Mouse (Mus musculus) CD4-positive helper T cell, adult 2 months (primary cell): Measurements from ENCODE around the gene Ndufa3.
A peak's percentile ranks its signal among the peaks of the same experiment; 100 is the strongest.

Experiments used
- DNase-seq: peaks from one replicate; pipeline ENCODE4 v3.0.0-alpha.2; 2012; ENCODE audit warnings: low read depth, missing footprints, low spot score

The Ndufa3 gene

GRCm38 (mm10) chr7:3609082-3609481 is 8.1 kb upstream of the Ndufa3 start:
- DNase-seq = no peak

DNA sequence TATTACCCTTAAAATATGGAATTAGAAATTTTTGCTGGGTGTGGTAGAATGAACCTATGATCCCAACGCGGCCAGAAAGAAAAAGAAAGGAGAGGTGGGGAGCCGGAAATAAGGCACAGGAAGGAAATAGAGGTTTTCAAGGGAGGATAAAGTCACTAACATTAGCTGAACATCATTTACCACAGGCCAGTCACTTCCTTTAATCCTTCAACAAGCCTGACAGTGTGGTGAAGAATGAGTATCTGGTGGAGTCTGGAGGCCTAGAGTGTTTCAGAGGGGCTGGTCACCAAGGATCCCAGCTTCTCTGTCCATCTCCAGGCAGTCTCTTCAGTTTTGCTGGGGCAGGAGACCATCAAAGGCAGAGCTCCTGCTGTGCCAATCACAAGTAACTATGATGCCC is 6.7 kb upstream of the Ndufa3 start:
- no peak for DNase-seq

DNA sequence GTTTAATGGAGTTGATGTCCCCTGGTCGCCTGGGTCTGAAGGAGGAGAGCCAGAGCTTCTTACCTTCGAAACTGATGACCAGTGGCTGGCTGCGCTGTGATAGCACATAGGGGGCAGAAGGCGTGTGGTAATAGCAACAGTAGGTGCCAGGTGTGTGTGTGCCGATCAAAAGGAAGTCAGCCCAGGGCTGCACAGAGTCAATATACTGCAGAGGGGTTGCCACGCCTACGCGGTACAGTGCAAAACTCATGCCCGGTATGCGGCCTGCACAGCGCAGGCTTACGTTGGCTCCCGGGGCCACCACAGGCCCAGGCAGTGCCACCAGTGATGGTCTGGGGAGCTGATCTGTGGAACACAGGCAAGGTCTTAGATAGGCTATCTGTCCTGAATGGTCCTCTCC is 6.2 kb upstream of the Ndufa3 start:
- DNase-seq = no peak

DNA sequence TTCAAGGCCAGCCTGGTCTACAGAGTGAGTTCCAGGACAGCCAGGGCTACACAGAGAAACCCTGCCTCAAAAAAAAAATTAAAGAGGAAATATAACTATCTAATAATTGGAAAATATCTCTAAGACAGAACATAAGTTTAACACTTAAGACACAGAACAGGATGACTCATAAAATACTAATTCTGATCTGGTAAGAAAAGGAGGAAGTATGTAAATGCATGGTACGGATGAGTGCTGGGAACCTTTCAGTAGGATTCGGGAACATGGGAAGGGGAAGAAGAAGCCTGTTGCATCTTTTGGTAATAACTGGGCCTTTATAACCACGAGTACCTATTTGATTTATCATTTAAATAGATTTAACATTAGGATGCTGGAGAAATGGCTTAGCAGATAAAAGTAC is 3.2 kb upstream of the Ndufa3 start:
- DNase-seq = no peak

GRCm38 (mm10) chr7:3616057-3616388 is 1.1 kb upstream of the Ndufa3 start, which contains the start of gene Oscar:
Gene Oscar, minus strand, starts transcription at chr7:3616157.
- no peak for DNase-seq

GRCm38 (mm10) chr7:3616389-3617241 is 558 bp upstream of the Ndufa3 start:
- DNase-seq = no peak

DNA sequence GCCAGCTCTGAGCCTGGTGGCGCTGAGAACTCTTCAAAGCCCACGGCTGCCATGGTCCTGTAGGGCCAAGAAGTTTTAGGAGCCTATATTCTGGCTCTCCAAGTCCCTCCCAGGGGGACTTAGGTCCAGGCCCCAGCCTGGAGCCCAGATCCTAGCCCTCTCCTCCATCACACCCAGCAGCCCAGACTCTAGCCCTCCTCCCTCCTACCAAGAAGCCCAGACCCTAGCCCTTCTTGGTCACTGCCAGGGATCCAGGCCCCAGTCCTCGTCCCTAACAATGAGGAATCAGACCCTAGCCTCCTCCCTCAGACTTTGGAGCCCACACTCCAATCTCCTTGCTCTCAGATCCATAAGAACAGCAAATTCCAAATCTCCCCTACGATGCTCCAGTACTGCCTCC is 11.9 kb downstream of the Ndufa3 start:
- DNase-seq = no peak

DNA sequence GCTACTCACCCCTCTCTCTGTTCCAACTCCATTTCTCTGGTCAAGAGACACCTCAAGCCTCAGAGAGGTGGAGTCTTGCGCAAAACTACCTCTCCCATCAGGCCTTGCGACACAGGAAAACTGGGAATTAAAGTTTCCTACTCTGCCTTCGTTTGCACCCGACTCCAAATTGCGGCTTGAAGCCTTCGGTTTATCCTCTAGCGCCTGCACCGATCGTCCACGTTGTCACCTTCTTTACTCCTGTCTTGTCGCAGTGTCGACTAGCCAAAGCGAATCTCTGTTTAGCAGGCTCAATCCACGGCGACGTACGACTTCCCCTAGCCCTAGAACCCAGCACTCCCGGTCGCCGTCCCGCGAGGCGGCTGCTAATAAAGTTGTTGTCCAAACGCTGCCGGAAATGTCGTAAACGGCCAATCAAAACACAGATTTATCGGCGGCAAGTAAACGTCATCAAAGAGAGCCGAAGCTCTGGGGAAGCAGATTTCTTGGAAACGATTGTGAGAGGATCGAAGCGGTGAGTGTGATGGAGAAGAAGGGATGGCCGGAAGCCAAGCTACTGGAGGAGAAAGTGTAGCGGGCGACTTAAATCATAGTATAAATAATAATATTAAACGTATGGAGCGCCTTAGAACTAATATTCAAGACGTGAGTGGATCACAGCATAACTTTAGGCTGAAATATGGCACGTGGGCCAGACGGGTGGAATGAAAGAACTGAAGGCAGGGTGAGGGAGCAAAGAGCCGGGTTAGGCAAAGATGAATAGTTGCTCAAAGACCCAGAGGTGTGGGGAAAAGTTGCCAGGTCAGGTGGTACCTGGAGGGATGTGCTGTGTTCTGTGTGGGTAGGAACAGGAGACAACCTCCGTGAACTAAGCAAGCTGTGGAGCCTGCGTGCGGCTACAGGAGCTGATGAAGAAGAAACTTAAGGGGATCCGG is 12.6 kb downstream of the Ndufa3 start, which contains the start of the genes Tfpt and Prpf31:
Gene Tfpt (minus strand): TSS at position 387 of the 935 bp plus-strand sequence.
Gene Prpf31 (plus strand): TSS at position 443 of the 935 bp plus-strand sequence.
- DNase-seq = peak; percentile 94

DNA sequence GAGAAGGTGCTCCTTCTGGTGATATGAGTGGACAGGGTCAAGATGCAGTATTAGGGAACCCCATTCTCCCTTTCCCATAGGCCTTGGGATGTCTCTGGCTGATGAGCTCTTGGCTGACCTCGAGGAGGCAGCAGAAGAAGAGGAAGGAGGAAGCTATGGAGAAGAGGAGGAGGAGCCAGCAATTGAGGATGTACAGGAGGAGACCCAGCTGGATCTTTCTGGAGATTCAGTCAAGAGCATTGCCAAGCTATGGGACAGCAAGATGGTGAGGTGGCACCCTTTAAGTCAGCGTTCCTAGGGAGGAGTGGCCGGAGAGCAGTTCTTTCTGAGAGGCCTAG is 13.3 kb downstream of the Ndufa3 start:
- DNase-seq = no peak

- DNase-seq = no peak
Observed at GRCm38 (mm10) chr7:3643412-3643811, 26.2 kb downstream of the Ndufa3 start.

GRCm38 (mm10) chr7:3643843-3644242 is 26.7 kb downstream of the Ndufa3 start:
- no peak for DNase-seq

DNA sequence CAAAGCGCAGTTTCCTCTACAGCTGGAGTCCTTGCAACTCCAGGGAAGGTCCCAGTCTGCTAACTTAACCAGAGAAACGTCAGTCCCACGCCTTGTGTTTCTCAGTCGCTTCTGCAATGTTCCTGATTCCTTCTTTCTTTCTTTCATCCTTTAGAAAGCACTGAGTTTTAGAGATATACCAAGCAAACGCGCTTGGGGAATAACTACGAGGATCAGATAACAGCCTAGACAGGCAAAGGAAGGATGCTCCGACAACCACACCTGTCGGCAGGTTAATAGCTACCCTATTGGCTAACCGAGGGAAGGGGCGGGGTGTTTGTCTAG is 27.1 kb downstream of the Ndufa3 start:
- no peak for DNase-seq

DNA sequence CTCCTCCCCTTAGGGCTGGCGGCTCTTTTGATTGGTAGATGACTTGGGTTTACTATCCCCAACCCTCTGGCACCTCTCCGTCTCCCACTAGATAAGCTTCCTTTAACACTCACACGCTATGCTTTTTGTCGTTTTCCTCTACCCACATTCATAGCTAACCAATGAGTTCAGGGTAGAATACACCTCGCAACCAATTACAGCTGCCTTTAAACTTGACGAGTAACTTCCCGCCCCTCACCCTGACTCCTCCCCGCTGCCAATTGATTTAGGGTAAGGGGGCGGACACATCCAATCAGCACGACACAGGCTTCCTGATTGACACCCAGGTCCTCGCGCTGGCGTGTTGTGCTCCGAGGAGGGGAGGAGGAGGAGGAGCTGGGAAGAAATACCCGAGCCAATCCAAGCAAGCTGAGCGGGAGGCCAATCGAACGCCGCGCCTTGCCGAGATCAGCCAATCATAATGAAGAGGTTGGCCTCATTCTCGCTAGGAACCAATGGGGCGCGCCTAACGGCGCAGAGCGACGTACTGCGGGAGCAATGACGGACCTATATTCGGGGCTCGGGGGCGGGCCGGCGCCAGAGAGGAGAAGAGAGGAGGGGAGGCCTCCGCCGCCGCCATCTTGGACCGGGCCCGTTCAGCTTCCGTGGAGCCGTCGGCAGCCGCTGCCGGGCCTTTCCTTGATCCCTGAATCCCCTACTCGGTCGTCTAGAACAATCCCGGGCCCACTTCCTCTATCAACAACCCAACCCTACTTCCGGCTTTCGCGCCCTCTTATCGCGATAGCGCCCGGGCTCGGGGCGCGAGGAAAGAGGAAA is 27.7 kb downstream of the Ndufa3 start, which contains the start of gene Cnot3:
Gene Cnot3 (plus strand): TSS at position 597 of the 816 bp plus-strand sequence.
- peak; percentile 100 for DNase-seq

DNA sequence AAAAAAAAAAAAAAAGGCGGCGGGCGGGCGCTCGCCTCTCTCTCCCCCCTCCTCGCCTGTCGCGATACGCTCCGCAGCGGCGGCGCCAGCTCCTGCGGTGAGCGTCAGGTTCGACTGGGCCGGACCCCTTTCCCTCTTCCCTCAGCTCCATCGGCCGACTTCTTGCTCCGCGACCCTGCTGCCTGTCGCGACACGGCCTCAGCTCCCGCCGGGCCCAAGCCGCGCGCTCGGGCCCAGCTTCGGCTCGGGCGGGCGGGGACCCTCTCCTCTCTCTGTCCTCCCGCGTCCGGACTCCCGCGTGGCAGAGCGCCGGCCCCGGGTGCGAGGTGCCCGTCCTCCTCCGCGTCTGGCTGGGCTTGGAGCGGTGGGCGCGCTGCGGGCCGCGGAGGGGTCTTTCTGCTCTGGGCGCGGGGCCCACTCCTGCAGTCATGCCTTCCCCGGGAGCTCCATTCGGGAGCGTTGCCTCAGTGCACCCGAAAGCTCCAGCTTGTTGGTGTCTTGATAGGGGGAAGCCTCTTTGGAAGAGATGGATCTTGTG is 28.4 kb downstream of the Ndufa3 start:
- DNase-seq = no peak

GRCm38 (mm10) chr7:3646188-3646587 is 29.0 kb downstream of the Ndufa3 start:
- DNase-seq = peak; percentile 34

DNA sequence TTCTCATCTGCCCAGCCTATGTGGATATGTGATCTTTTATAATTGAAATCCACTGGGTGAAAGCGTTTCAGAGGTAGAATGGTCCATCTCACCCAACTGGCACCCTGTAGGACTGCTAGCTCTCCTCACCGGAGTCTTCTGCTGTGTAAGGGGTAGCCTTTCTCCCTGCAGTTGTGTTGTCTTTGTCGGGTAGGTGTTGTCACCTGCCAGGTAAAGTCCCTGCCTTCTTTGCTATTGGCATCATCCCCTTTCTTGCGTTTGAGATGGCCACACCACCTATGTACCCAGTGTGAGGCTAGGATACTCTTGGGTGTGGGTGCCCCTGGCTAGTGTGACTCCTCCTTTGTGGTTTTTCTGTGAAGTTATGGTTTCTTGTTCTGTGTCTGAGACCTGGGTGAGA is 29.5 kb downstream of the Ndufa3 start:
- DNase-seq = no peak

DNA sequence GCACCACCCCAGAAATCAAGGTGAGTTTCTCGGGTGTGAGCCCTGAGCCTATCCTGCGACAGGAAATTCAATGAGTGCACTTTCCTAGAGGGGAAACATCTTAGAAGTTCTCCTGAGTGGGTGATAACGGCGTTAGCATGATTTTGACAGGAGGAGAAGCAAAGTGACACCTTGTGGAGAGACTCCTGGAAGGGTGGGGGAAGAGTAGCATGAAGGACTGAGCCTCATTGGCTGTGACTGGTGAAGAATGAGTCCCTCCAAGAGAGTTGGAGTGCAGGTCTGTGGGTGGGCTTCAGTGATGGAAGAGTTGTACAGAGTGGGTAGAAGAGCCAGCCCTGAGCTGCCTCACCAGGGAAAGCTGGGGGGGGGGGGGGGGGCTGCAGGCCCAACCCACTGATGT is 39.8 kb downstream of the Ndufa3 start:
- DNase-seq = no peak

DNA sequence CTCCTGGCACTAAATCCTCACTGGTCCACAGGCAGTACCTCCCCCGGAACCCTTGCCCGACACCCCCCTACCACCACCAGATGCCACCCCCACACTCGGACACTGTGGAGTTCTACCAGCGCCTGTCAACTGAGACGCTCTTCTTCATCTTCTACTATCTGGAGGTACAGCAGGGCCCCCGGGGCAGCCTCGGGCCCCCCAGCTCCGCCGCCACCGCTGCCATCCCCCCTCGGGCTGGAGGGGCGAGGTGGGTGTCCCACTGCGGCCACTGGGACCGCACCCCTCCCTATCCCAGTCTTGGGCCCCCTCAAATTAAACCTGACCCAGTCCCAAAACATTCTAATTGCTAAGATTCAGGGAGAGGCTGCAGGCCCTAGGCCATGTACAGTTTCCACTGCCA is 41.4 kb downstream of the Ndufa3 start:
- no peak for DNase-seq

- DNase-seq = no peak
Observed at GRCm38 (mm10) chr7:3664524-3665214, 47.5 kb downstream of the Ndufa3 start.

GRCm38 (mm10) chr7:3665215-3666114 is 48.3 kb downstream of the Ndufa3 start, which contains the start of gene Leng1:
Gene Leng1, minus strand, starts transcription at chr7:3665840.
- DNase-seq = peak; percentile 97
